Mouse (Mus musculus): ENCODE measurements around the gene Ryr1.

Ryr1 gene

GRCm38 (mm10) chr7:29039604-29039984 is 85.4 kb downstream of the Ryr1 start:
- peak; percentile 94 for DNase-seq (ENCODE audit: low read depth, low spot score)

GRCm38 (mm10) chr7:29037261-29037660 is 87.7 kb downstream of the Ryr1 start:
- DNase-seq (ENCODE audit: low read depth, low spot score): peak; percentile 83

- DNase-seq (ENCODE audit: low read depth, low spot score): peak; percentile 73
These were observed 92.3 kb downstream of the Ryr1 start for GRCm38 (mm10) chr7:29032685-29033084.

GRCm38 (mm10) chr7:29031641-29032040 is 93.3 kb downstream of the Ryr1 start:
- no peak for DNase-seq (ENCODE audit: low read depth, low spot score)

- DNase-seq (ENCODE audit: low read depth, low spot score): no peak
These were observed 95.0 kb downstream of the Ryr1 start for GRCm38 (mm10) chr7:29029690-29030656.

- peak; percentile 77 for DNase-seq (ENCODE audit: low read depth, low spot score)
These were observed 96.2 kb downstream of the Ryr1 start for GRCm38 (mm10) chr7:29028761-29029160.

GRCm38 (mm10) chr7:29026811-29027210 is 98.2 kb downstream of the Ryr1 start:
- DNase-seq (ENCODE audit: low read depth, low spot score): peak; percentile 95

GRCm38 (mm10) chr7:29026195-29026594 is 98.8 kb downstream of the Ryr1 start:
- no peak for DNase-seq (ENCODE audit: low read depth, low spot score)

GRCm38 (mm10) chr7:29025566-29025965 is 99.4 kb downstream of the Ryr1 start:
- no peak for DNase-seq (ENCODE audit: low read depth, low spot score)

GRCm38 (mm10) chr7:29023514-29023913 is 101.5 kb downstream of the Ryr1 start:
- no peak for DNase-seq (ENCODE audit: low read depth, low spot score)

- DNase-seq (ENCODE audit: low read depth, low spot score): no peak
These were observed 102.5 kb downstream of the Ryr1 start for GRCm38 (mm10) chr7:29022479-29022878.

- DNase-seq (ENCODE audit: low read depth, low spot score): no peak
These were observed 105.3 kb downstream of the Ryr1 start for GRCm38 (mm10) chr7:29019447-29020220.

GRCm38 (mm10) chr7:29017222-29017621 is 107.8 kb downstream of the Ryr1 start:
- DNase-seq (ENCODE audit: low read depth, low spot score): peak; percentile 53

GRCm38 (mm10) chr7:29016440-29016839 is 108.5 kb downstream of the Ryr1 start:
- no peak for DNase-seq (ENCODE audit: low read depth, low spot score)

- no peak for DNase-seq (ENCODE audit: low read depth, low spot score)
These were observed 110.0 kb downstream of the Ryr1 start for GRCm38 (mm10) chr7:29014984-29015383.

- peak; percentile 82 for DNase-seq (ENCODE audit: low read depth, low spot score)
These were observed 116.3 kb downstream of the Ryr1 start for GRCm38 (mm10) chr7:29008714-29009113.

GRCm38 (mm10) chr7:29008171-29008570 is 116.8 kb downstream of the Ryr1 start:
- no peak for DNase-seq (ENCODE audit: low read depth, low spot score)

- no peak for DNase-seq (ENCODE audit: low read depth, low spot score)
These were observed 117.5 kb downstream of the Ryr1 start for GRCm38 (mm10) chr7:29007224-29008101.

GRCm38 (mm10) chr7:29000651-29001605 is 124.1 kb downstream of the Ryr1 start:
- DNase-seq (ENCODE audit: low read depth, low spot score): peak; percentile 93

- peak; percentile 66 for DNase-seq (ENCODE audit: low read depth, low spot score)
These were observed 131.6 kb downstream of the Ryr1 start for GRCm38 (mm10) chr7:28993402-28993801.

Measured in R1 (cell line).